Mouse (Mus musculus) spleen, adult 2 months (tissue): ENCODE results near the gene Afap1. TPM values are rescaled to one million over a fixed set of nuclear protein-coding genes. Genes with fewer than 3 reads are reported as not detected.

Source experiments
- DNase-seq, 2 experiments: peaks; one replicate each; pipeline versions ENCODE4 v3.0.0 to v3.0.0-alpha.2; 2012 to 2021; ENCODE audit warnings: low spot score in 2 of 2, low read depth in 1 of 2
- H3K27ac ChIP-seq: fragments of 200-500 bp; 2 replicates; pipeline ENCODE4 v1.5.1; 2012; ENCODE audit warnings: low read length, inconsistent platforms; ENCODE audit not compliant: insufficient read depth
- H3K27me3 ChIP-seq: fragments of 200-500 bp; 2 replicates; pipeline ENCODE4 v1.6.1; 2012; ENCODE audit warnings: mild to moderate bottlenecking, moderate library complexity, low read length, inconsistent platforms; ENCODE audit not compliant: control insufficient read depth, insufficient read depth
- H3K36me3 ChIP-seq: fragments of 200-500 bp; 2 replicates; pipeline ENCODE4 v1.6.1; 2012; ENCODE audit warnings: mild to moderate bottlenecking, low read length, inconsistent platforms; ENCODE audit not compliant: control insufficient read depth, insufficient read depth
- H3K4me1 ChIP-seq: fragments of 200-500 bp; 2 replicates; pipeline ENCODE4 v1.6.1; 2011; ENCODE audit warnings: inconsistent platforms; ENCODE audit not compliant: control insufficient read depth, insufficient read depth, insufficient read length
- H3K4me3 ChIP-seq: fragments of 200-500 bp; 2 replicates; pipeline ENCODE4 v1.5.1; 2011; ENCODE audit warnings: mild to moderate bottlenecking, inconsistent platforms; ENCODE audit not compliant: insufficient read depth, insufficient read length; ENCODE audit errors: extremely low read depth
- CTCF ChIP-seq: fragments of 200-500 bp; IDR thresholded peaks from 2 replicates; pipeline ENCODE4 v1.5.1; 2011; ENCODE audit warnings: mild to moderate bottlenecking, inconsistent platforms; ENCODE audit not compliant: insufficient read depth, insufficient read length, insufficient replicate concordance; ENCODE audit errors: extremely low read depth
- POLR2A ChIP-seq: fragments of 200-500 bp; IDR thresholded peaks from 2 replicates; pipeline ENCODE4 v1.6.1; 2011; ENCODE audit warnings: low read depth, low read length, inconsistent platforms
- WGBS: fragments of 180-500 bp; shearing (Covaris S2); methylation state at CpG from one replicate; pipeline ENCODE4 v1.1.7; 2018; 5-methylcytosine and 5-hydroxymethylcytosine counted together
- polyA plus RNA-seq: library from polyadenylated mRNA; depleted of rRNA; stranded (reverse); fragments of >200 nt; gene quantifications from 2 replicates; pipeline ENCODE4 v1.2.3, GENCODE M21; 2012

The Afap1 gene
- polyA plus RNA-seq, 1 experiment = 4.5 TPM

DNA sequence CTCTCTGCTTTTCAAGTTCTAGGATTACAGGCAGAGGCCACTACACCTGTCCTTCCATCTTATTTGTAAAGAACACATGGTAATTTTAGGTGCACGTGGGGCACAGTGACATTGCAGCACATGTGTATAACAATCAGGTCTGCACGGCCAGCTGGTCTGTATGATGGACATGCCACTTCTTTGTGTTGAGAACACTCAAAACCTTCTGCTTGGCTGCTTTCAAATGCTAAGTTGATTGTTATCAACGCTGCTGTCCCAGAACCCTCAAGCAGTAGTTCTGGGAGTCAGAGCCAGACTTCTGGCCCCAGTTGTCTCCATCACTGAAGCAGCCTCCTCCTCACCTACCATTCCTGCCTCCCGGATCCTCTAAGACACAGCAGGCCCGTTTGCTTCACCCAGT lies 23.5 kb downstream of the Afap1 start:
- Histone ChIP-seq H3K36me3 (no peaks in the 10 kb centered on the region), H3K4me3 (no peak overlapping the region), H3K4me1 (no peaks in the 10 kb centered on the region), H3K27me3 (no peaks in the 10 kb centered on the region), H3K27ac (no peak overlapping the region)
- DNase-seq = no peak
- no peak for TF ChIP-seq POLR2A
- no peak for TF ChIP-seq CTCF
- 79% methylated on average over 5 of the region's 5 CpGs for WGBS

DNA sequence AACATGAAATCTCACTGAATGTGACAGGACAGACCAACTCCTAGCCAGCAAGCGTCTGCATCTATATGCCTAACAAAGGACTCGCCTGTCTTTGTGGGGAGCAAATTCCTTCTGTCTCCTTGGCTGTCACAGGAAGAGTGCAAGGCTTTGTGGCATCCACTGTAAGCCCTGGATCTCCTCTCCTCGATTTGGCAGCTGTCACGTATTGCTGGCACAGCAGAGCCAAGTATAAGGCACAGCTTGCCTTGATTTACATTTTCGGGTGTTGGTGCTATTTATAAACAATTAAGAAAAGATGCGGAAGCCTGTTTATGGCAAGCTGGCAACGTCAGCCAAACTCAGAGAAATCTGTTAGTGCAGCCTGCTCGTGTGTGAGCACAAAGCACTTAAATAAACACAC lies 25.3 kb downstream of the Afap1 start:
- TF ChIP-seq POLR2A (no peak), CTCF (no peak)
- Histone ChIP-seq H3K4me3 (no peak overlapping the region), H3K4me1 (no peaks in the 10 kb centered on the region), H3K36me3 (no peaks in the 10 kb centered on the region), H3K27me3 (no peaks in the 10 kb centered on the region), H3K27ac (no peak overlapping the region)
- 75% methylated on average over 8 of the region's 8 CpGs for WGBS
- no peak for DNase-seq

DNA sequence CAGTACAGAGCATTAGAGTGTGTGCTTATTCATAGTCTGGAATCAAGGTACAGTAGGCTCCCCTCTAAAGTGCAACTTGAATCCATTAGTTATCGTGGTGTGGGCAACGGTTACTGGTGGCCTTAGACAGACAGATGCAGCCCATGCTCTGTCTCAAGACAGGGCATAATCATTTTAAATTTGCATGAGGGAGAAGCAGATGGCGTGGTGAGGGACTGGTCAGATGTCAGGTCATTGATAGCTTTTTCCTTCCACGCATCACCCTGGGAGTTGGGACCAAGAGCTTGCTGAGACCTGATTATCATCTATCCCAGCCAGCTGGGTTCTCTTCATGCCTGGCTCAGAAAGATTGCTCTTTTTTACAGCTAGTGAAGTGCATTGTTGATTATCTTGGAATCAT lies 27.0 kb downstream of the Afap1 start:
- no peaks in the 10 kb centered on the region for H3K4me1 ChIP-seq
- no peak overlapping the region for H3K27ac ChIP-seq
- no peak for TF ChIP-seq CTCF
- no peak for TF ChIP-seq POLR2A
- H3K36me3 ChIP-seq = no peaks in the 10 kb centered on the region
- 88% methylated on average over 4 of the region's 4 CpGs for WGBS
- no peak overlapping the region for H3K4me3 ChIP-seq
- H3K27me3 ChIP-seq = no peaks in the 10 kb centered on the region
- no peak for DNase-seq

DNA sequence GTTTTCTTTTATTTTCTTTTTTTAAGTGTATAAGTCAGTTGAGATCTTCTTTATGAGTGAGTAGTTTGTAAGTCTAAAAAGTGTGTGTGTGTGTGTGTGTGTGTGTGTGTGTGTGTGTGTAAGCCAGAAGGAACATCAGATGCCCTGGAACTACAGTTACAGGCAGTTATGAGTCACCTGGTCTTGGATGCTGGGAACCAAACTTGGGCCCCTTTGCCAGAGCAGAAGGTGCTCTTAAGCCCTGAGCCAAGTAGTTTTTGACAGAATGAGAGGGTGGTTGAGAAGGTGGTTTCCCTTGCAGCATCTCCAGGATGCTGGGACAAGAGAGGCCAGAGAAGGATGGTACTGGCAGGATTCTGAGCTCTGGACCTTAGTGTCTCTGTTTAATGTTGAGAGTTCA lies 27.4 kb downstream of the Afap1 start:
- Histone ChIP-seq H3K4me1 (no peaks in the 10 kb centered on the region), H3K27ac (no peak overlapping the region), H3K36me3 (no peaks in the 10 kb centered on the region), H3K27me3 (no peaks in the 10 kb centered on the region), H3K4me3 (no peak overlapping the region)
- no peak for DNase-seq
- no peak for TF ChIP-seq POLR2A
- TF ChIP-seq CTCF = no peak

DNA sequence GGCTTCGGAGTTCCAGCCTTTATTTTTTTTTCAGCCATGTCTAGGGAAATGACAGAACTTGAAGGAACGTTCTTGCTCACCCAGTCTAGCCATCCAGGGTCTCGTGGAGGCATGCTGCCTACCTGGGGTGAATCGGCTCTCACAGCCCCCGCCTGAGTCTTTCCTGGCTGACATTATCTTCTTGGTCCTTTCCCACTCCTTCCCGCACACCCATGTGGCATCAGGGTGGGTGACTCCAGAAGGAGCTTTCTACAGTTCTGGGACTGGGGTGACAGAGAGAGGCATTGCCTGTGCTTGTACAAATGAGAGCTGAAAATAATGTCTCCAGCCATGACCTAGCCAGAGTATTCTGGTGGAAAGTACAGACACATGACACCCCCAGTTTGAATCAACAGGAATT lies 28.0 kb downstream of the Afap1 start:
- DNase-seq = no peak
- Histone ChIP-seq H3K27me3 (no peaks in the 10 kb centered on the region), H3K4me1 (no peaks in the 10 kb centered on the region), H3K27ac (no peak overlapping the region), H3K4me3 (no peak overlapping the region), H3K36me3 (no peaks in the 10 kb centered on the region)
- WGBS = 90% methylated on average over 6 of the region's 6 CpGs
- no peak for TF ChIP-seq POLR2A
- no peak for TF ChIP-seq CTCF

DNA sequence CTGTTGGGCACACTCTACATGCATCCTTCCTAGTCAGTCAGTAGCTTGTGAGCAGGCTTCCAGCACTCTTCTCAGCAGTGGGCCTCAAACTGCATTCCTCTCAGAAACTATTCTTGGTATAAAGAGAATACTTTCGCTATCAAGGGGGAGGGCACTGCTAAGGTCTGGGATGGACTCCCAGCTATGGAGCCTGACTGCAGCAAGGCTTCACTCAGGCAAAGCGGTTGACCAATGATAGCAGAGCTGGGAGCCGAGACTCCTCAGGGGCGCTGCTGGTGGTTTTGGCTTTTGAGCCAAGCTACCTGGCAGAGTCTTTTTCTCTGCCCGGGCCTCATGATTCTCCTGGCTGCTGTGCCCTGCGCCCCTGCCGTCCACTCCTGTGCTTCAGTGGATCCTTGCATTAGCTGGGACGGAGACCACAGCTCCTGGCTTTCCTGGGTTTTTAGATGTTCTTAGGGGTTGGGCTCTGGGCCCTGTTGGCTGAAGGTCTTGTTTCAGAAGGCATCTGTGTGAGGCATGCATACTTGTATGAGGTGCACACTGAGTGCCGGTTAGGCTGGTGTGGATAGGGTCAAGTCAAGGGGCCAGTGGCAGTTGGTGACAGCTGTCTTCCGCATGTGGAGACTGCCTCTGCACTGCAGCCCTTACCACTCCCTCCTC lies 28.6 kb downstream of the Afap1 start:
- no peaks in the 10 kb centered on the region for H3K4me1 ChIP-seq
- TF ChIP-seq POLR2A = no peak
- no peak for TF ChIP-seq CTCF
- no peak overlapping the region for H3K27ac ChIP-seq
- H3K36me3 ChIP-seq = no peaks in the 10 kb centered on the region
- no peak for DNase-seq
- H3K4me3 ChIP-seq = no peak overlapping the region
- no peaks in the 10 kb centered on the region for H3K27me3 ChIP-seq
- WGBS = 75% methylated on average over 10 of the region's 10 CpGs

DNA sequence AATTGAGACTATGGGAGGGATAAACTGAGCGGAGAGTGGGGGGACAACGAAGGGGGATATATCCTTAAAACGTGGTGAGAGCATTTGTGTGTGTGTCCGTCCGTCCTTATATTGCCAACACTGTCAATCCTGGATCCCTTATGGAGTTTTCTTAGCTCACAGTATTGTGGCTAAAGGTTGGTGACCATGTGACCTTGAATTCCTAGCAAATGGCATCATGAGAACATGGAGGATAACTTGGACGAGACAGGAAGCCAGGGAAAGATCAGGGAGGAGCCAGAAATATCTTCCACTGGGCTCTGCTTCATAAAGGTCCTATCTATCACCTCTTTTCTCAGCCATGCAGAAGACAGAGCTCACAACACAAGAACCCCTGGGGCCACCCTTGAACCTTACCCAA lies 30.3 kb downstream of the Afap1 start:
- TF ChIP-seq POLR2A = no peak
- TF ChIP-seq CTCF = no peak
- 87% methylated on average over 6 of the region's 6 CpGs for WGBS
- Histone ChIP-seq H3K27ac (no peak overlapping the region), H3K36me3 (no peaks in the 10 kb centered on the region), H3K27me3 (no peaks in the 10 kb centered on the region), H3K4me3 (no peak overlapping the region), H3K4me1 (no peaks in the 10 kb centered on the region)
- DNase-seq = no peak
